Mouse (Mus musculus) adipocyte (in vitro differentiated cells): ENCODE measurements around the gene Prkaca.
"Not testable (repeated sequence)": the region's sequence is repeated elsewhere in the genome, so short reads cannot be mapped to it uniquely, and the experiment has no call there.

Experiments
- DNase-seq: peaks from one replicate; pipeline ENCODE4 v3.0.0-alpha.2; 2016; ENCODE audit warnings: low spot score

The Prkaca gene

DNA sequence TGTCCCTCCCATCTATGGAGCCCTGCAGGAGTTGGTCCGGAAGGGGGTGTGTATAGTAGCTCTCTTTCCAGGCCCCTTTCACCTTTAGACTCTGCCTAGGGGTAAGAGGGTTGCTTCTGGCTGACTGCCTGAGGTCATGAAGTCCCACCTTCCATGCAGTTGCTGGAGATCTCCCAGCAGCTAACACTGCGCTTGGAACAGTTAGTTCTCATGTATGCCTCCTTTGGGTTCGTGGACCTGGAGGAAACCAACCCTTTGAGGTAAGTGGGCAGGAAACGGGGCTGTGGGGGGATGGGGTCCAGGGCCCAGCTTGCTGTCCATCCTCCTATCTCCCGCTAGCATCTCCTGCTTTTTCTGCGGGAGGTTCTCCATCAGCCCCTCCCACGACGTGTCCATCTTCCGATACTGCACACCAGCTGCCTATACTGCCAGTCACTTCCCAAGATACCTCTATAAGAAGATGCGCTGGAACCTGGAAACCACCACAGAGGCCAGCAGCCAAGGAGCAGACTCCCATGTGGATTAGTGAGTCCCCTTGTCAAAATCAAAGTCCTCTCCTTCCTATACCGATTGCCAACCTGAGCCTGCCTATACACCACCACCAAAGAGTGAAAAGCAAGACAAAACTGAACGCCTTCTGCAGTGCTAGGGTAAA lies 30.3 kb downstream of the Prkaca start:
- peak; percentile 57 for DNase-seq

DNA sequence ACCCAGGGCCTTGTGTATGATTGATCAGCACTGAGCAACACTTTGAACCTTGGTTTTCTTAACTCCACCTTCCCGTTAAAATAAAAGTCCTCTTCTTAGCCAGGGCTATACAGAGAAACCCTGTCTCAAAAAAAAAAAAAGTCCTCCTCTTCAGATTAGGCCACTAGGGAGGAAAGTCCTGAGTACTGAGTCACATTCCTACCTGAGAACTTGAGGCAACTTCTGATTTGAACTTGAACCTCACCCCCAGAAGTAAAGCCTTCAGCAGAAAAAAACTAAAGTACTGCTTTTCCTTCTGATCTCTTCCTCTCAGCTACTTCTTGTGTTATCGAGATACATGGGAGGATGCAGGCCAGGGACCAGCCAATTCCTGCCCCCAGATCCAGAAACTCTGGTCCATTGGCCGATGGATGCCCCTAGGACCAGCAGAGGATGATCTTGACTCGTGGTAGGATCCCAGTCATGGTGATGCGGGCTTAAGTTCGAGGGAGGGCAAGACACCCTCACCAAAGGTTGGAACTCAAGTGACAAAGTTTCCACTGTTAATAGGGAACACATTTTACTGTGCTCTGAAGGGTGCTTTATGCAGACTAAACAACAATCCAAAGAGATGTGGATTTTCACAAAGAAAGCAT lies 30.9 kb downstream of the Prkaca start:
- peak; percentile 46 for DNase-seq

- peak; percentile 97 for DNase-seq
Measured at GRCm38 (mm10) chr8:84004533-84005201, 31.9 kb downstream of the Prkaca start.

- not testable (repeated sequence) for DNase-seq
Measured at GRCm38 (mm10) chr8:84005502-84005901, 32.7 kb downstream of the Prkaca start.

DNA sequence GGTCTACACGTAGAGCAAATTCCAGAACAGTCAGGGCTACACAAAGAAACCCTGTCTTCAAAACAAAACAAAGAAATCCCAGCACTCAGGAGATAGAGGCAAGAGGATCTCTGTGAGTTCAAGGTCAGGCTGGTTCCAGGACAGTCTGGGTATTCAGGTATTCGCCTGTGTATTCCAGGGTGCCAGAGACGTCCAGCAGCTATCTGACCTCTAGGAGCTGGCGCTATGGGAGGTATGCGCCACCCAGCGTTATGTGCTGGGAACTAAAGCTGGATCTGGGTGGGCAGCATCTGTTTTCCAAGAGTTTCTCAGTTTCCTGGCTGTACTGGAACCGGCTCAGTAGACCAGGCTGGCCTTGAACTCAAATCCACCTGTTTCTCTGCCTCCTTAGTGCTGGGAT lies 35.6 kb downstream of the Prkaca start:
- no peak for DNase-seq

- peak; percentile 81 for DNase-seq
Measured at GRCm38 (mm10) chr8:84009876-84010275, 37.1 kb downstream of the Prkaca start.

DNA sequence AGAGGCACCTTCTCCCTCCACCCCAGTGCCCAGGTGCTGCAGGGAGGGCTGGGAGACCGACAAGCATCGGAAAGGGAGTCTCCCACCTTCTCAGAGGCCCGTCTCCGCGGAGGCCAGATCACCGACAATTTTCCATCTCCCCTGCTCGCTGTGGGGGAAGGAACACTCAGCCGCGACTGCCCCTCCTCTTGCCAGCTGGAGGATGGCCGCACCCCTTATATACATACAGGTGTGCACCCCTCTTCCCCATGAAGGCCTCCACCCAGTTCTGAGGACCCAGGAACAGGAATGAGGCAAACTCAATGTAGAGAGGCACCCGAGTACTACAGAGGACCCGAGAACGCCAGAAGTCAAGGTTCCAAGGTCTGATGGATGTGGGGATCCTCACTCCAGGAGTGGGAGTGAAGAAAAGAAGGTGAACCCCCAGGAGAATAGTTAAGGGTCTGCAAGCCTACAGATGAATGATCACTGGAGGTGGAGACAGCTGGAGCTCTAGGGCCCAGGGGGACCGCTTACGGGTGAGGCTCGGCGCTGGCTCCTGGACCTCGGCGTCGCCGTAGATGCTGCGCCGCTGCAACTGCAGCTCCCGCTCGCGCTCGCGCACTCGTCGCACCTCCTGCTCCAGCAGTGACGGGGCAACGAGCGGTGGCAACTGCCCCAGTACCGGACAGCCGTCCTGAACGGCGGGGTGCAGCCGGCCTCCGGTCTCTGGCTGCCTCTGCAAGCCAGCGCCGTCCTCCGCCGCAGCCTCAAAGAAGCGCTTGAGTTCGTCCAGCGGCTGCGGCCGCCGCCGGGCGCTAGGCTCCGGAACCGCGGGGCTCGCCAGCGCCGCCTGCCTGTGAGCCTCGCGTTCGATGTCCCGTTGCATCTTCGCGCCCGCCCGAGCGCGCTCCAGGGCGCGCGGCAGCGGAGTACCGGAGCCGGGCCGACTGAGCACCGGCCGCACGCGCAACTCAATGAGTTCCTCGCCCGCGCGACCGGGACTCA lies 38.1 kb downstream of the Prkaca start:
- DNase-seq = no peak

GRCm38 (mm10) chr8:84011705-84012498 lies 39.1 kb downstream of the Prkaca start, which contains the start of gene 2210011C24Rik:
TSS of gene 2210011C24Rik (minus strand) at chr8:84012171.
- no peak for DNase-seq

GRCm38 (mm10) chr8:84012499-84013165 lies 39.8 kb downstream of the Prkaca start:
- no peak for DNase-seq

- no peak for DNase-seq
Measured at GRCm38 (mm10) chr8:84015833-84016232, 43.0 kb downstream of the Prkaca start.

- DNase-seq = no peak
Measured at GRCm38 (mm10) chr8:84019738-84020137, 46.9 kb downstream of the Prkaca start.

GRCm38 (mm10) chr8:84021096-84021495 lies 48.3 kb downstream of the Prkaca start, which contains the start of gene Palm3:
TSS of gene Palm3 (plus strand) at chr8:84021471.
- no peak for DNase-seq

- no peak for DNase-seq
Measured at GRCm38 (mm10) chr8:84021569-84021968, 48.8 kb downstream of the Prkaca start.

GRCm38 (mm10) chr8:84023085-84023484 lies 50.3 kb downstream of the Prkaca start:
- peak; percentile 70 for DNase-seq

DNA sequence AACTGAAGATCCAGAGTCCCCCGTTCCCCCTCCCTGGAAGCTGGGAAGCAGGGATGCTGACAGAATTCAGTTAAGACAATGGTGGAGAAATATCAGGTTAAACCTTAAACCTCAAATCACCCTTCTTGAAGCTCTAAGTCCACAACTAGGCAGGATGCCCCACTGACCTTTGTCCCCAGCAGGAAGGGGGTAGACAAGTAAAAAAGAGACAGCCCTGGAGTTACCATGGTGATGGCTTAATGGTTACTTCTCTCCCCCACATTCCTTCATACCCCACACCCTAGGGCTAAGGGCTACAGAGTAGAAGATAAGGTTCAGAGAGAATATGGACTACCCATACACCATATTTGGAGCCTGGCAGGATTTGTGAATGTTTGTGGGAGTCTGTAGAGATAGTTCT lies 50.8 kb downstream of the Prkaca start:
- no peak for DNase-seq

DNA sequence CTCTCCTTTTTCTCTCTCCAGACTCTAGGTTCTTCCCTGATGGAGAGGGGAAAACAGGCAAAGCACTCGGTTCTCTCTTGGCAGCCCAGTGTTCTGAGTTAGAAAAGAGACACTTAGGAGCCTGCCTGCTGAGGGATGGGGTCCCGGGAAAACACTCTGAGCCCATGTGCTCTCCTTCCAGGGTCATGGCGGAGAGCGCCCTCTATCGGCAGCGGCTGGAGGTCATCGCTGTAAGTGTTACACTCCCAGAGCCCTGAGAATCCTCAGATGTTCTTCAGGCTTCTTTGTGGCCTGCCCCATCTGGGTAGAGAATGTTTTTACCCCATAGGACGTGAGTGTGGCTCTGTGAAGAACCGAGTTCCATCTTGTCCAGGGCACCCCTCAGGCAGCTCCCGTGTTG lies 51.4 kb downstream of the Prkaca start:
- DNase-seq = no peak

GRCm38 (mm10) chr8:84025863-84026262 lies 53.1 kb downstream of the Prkaca start:
- DNase-seq = no peak

DNA sequence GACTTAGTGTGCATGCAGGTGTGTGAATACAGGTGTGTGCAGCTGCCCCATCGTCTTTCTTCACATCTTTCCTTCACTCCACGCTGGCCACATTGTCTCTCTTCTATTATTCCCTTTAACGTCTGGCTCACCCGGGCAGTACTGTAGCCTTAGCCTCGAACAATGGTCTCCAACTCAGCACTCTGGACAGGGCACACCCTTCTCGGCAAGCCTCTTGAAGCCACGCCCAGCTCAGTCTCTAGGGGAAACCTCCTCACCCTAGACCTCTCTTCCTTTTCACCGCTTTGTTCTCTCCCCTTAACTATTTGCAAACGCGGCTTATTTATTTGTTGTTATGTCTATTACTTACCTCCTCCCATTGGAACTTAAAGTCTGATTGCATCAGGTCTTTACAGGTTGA lies 54.7 kb downstream of the Prkaca start:
- DNase-seq = peak; percentile 57

- no peak for DNase-seq
Measured at GRCm38 (mm10) chr8:84029272-84029671, 56.5 kb downstream of the Prkaca start.

DNA sequence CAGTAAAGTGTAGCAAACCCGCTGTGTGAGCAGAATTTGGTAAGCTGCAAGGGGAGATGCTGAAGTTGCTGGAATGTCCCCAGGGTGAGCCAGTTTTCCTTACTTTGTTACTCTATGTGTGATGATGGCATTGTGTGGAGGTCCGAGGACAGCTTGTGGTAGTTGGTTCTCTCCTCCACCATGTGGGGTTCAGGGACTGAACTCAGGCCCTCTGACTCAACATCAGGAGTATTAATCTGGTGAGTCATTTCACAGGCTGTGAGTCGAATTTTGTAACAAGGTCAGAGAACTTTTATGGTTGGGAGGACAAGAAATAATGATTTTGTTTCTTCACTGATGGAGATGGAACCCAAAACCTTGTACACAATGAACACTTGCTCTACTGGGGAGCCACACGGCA lies 60.0 kb downstream of the Prkaca start:
- no peak for DNase-seq

GRCm38 (mm10) chr8:84038015-84038414 lies 65.2 kb downstream of the Prkaca start:
- no peak for DNase-seq
